Mouse (Mus musculus) CH12.LX (cell line): ENCODE data around the gene Chrm4. TPM values are rescaled to one million over a fixed set of nuclear protein-coding genes. Genes with fewer than 3 reads are reported as not detected.

ENCODE experiments used
- DNase-seq: peaks from one replicate; pipeline ENCODE4 v3.0.0-alpha.2; 2013; ENCODE audit errors: extremely low read depth
- H3K27ac ChIP-seq: 2 replicates; pipeline ENCODE4 v1.5.1; 2012; ENCODE audit warnings: low read depth, mild to moderate bottlenecking, control low read depth, moderate library complexity; ENCODE audit not compliant: insufficient read depth
- H3K27me3 ChIP-seq: replicated peaks from 2 replicates; pipeline ENCODE3; 2012; ENCODE audit warnings: inconsistent platforms
- H3K36me3 ChIP-seq, 2 experiments: replicated peaks in 1 of 2; 2 replicates each; pipeline versions ENCODE3 to v1.6.1; 2012; ENCODE audit warnings: inconsistent platforms in 1 of 2, low read length in 1 of 2, mild to moderate bottlenecking in 1 of 2, mixed read lengths in 1 of 2, moderate library complexity in 1 of 2; ENCODE audit not compliant: control insufficient read depth in 1 of 2, insufficient read depth in 1 of 2
- H3K4me1 ChIP-seq, 2 experiments: 2 replicates each; pipeline ENCODE4 v1.6.1; 2012; ENCODE audit warnings: inconsistent platforms in 1 of 2, moderate library complexity in 1 of 2; ENCODE audit not compliant: insufficient read depth in 2 of 2, control insufficient read depth in 1 of 2
- H3K4me2 ChIP-seq: 2 replicates; pipeline ENCODE4 v1.6.1; 2012; ENCODE audit warnings: low read depth, mild to moderate bottlenecking, control low read depth; ENCODE audit not compliant: poor library complexity, insufficient read depth, severe bottlenecking
- H3K4me3 ChIP-seq, 3 experiments: fragments of 150-350 bp in 1 of 3; sonication (generic) in 1 of 3; replicated peaks in 1 of 3; 2 replicates each; pipeline versions ENCODE3 to v1.5.1; 2011 to 2012; ENCODE audit warnings: low read depth in 2 of 3, low read length in 2 of 3, mild to moderate bottlenecking in 2 of 3, moderate library complexity in 2 of 3, control low read depth in 1 of 3, improper control_type of control experiment in 1 of 3, inconsistent platforms in 1 of 3, mixed read lengths in 1 of 3; ENCODE audit not compliant: poor library complexity in 1 of 3
- H3K79me2 ChIP-seq: replicated peaks from 2 replicates; pipeline ENCODE4 v1.6.1; 2012; ENCODE audit warnings: mild to moderate bottlenecking, moderate library complexity; ENCODE audit not compliant: control insufficient read depth, poor library complexity, insufficient read depth, severe bottlenecking; ENCODE audit errors: extremely low read depth
- H3K9ac ChIP-seq: 2 replicates; pipeline ENCODE4 v1.6.1; 2012; ENCODE audit warnings: low read depth, mild to moderate bottlenecking, control low read depth, moderate library complexity; ENCODE audit not compliant: insufficient read depth
- H3K9me3 ChIP-seq: replicated peaks from 2 replicates; pipeline ENCODE3; 2012; ENCODE audit warnings: low read length, inconsistent platforms, mixed read lengths
- BHLHE40 ChIP-seq: IDR thresholded peaks from 2 replicates; pipeline ENCODE4 v1.6.1; 2011; ENCODE audit warnings: mild to moderate bottlenecking, low read depth, low read length, improper control_type of control experiment
- CHD1 ChIP-seq: IDR thresholded peaks from 2 replicates; pipeline ENCODE4 v1.6.1; 2012; ENCODE audit warnings: low read depth, low read length, improper control_type of control experiment, inconsistent platforms
- CHD2 ChIP-seq: IDR thresholded peaks from 2 replicates; pipeline ENCODE4 v1.6.1; 2011; ENCODE audit warnings: low read length, improper control_type of control experiment
- ELF1 ChIP-seq: IDR thresholded peaks from 2 replicates; pipeline ENCODE4 v1.6.1; 2014; ENCODE audit warnings: low read depth, mild to moderate bottlenecking, inconsistent platforms, low read length, improper control_type of control experiment
- IRF4 ChIP-seq: IDR thresholded peaks from 2 replicates; pipeline ENCODE4 v1.6.1; 2014; ENCODE audit warnings: low read depth, mild to moderate bottlenecking, inconsistent platforms, low read length, improper control_type of control experiment
- MAX ChIP-seq: IDR thresholded peaks from 2 replicates; pipeline ENCODE4 v1.6.1; 2011; ENCODE audit warnings: low read length, improper control_type of control experiment
- MAZ ChIP-seq: IDR thresholded peaks from 2 replicates; pipeline ENCODE4 v1.6.1; 2012; ENCODE audit warnings: low read depth, mild to moderate bottlenecking, inconsistent platforms, low read length, improper control_type of control experiment, moderate library complexity
- MEF2A ChIP-seq: IDR thresholded peaks from 2 replicates; pipeline ENCODE4 v1.6.1; 2014; ENCODE audit warnings: low read depth, mild to moderate bottlenecking, inconsistent platforms, low read length, improper control_type of control experiment, borderline replicate concordance
- MXI1 ChIP-seq: IDR thresholded peaks from 2 replicates; pipeline ENCODE4 v1.6.1; 2011; ENCODE audit warnings: mild to moderate bottlenecking, low read depth, low read length, improper control_type of control experiment
- POLR2A ChIP-seq: IDR thresholded peaks from 2 replicates; pipeline ENCODE4 v1.6.1; 2011; ENCODE audit warnings: low read depth, mild to moderate bottlenecking, improper control_type of control experiment, low read length
- RAD21 ChIP-seq: IDR thresholded peaks from 2 replicates; pipeline ENCODE4 v1.6.1; 2011; ENCODE audit warnings: low read depth, mild to moderate bottlenecking, low read length, improper control_type of control experiment, moderate library complexity
- SIN3A ChIP-seq: IDR thresholded peaks from 2 replicates; pipeline ENCODE4 v1.6.1; 2012; ENCODE audit warnings: low read length, improper control_type of control experiment, inconsistent platforms
- TCF12 ChIP-seq: IDR thresholded peaks from 2 replicates; pipeline ENCODE4 v1.6.1; 2014; ENCODE audit warnings: low read depth, mild to moderate bottlenecking, inconsistent platforms, low read length, improper control_type of control experiment
- ZC3H11A ChIP-seq: IDR thresholded peaks from 2 replicates; pipeline ENCODE4 v1.6.1; 2012; ENCODE audit warnings: low read depth, mild to moderate bottlenecking, inconsistent platforms, low read length, improper control_type of control experiment
- dilution Hi-C: fragments of 300-500 bp; cut with MboI; formaldehyde crosslinking; loops from 2 replicates; pipeline ENCODE4 v1.14.3; 2020; ENCODE audit warnings: low sequenced_read_pairs; ENCODE audit not compliant: extremely low pct_unique_long_range_greater_than_20kb, extremely low pct_ligation_motif_present
- in situ Hi-C: fragments of 300-500 bp; cut with MboI; formaldehyde crosslinking; loops from 3 replicates; pipeline ENCODE4 v1.14.3; 2019; ENCODE audit warnings: low sequenced_read_pairs, low pct_ligation_motif_present, low pct_unique_long_range_greater_than_20kb, mixed read lengths
- polyA plus RNA-seq: library from polyadenylated mRNA; unstranded; fragments of >175 nt; gene quantifications from 2 replicates; pipeline ENCODE4 v1.2.1, GENCODE M21; 2012; ENCODE audit warnings: low read depth; ENCODE audit not compliant: insufficient read length
- total RNA-seq, 2 experiments: library from RNA; depleted of rRNA; stranded (reverse); fragments of 300-350 nt in 1 of 2; fragments of >200 nt in 1 of 2; gene quantifications; 2 replicates each; pipeline ENCODE4 v1.2.3; 2012 to 2014

Chrm4 gene
- total and polyA plus RNA-seq, 3 experiments, result 10.0 to 15.1 (median 14.4) TPM

DNA sequence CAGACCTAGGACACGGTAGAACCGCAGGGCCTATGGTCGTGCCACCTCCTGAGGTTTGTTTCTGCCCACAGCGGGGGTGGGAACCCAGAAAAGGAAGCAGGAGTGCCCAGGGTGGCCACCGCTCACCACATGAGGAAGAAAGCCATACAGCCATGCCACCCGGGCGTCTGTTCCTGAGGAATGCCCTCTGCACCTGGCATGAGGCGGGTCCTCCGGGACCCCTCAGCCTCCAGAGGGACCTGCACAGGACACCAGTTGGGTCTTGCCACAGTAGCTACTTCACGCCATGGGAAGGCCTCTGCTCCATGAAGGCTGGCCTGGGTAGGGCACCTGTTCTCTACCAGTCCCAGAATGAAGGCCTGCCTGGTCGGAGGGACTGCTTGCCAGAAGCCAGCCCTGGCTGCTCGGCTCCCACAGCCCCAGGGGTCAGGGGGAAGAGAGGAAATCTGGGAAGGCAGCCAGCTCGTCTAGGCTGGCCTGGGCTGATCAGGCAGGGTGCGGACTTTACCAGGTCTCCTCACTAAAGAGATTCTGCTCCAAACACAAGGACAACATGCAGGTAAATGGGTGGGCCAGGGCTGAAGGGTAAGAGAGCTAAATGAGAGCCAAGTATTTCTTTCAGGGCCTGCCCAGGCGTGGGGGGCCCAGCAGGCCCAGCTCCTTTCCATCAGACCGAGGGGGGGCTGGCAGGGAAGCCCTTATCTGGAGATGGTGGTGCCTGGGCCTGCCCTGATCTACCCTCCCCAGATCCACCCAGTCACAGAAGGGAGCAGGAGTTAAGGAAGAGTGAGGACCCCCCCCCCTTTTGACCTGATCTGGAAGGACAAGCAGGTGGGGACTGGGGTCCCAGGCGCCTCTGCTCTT, 22.6 kb downstream of the Chrm4 start:
- peaks cover 8 to 41% of the 10 kb centered on the region in 2 experiments for H3K36me3 ChIP-seq
- TF ChIP-seq BHLHE40, result no peak
- TF ChIP-seq MXI1, result no peak; the same call in 1 of the 2 replicates
- no peak for TF ChIP-seq RAD21
- no peak for TF ChIP-seq TCF12
- TF ChIP-seq SIN3A, result no peak
- TF ChIP-seq MEF2A, result no peak
- no peak for TF ChIP-seq ZC3H11A
- no peak for TF ChIP-seq POLR2A
- TF ChIP-seq MAX, result no peak
- TF ChIP-seq, all 38 proteins: peak for 0
- dilution Hi-C loops (no loop called here), in situ Hi-C loops (no loop called here)
- Histone ChIP-seq H3K27ac (0 out of 2 replicates have a peak overlapping the region, but pooled peaks have one; percentile 6), H3K9ac (peak overlapping the region; percentile 27), H3K79me2 (peaks cover 16% of the 10 kb centered on the region), H3K4me1 (peaks cover 28 to 76% of the 10 kb centered on the region in 2 experiments), H3K27me3 (no peaks in the 10 kb centered on the region), H3K9me3 (no peaks in the 10 kb centered on the region), H3K4me3 (peak overlapping the region; percentile 49 to 63 (median 56)), H3K4me2 (peak overlapping the region; percentile 81)
- DNase-seq, result no peak

DNA sequence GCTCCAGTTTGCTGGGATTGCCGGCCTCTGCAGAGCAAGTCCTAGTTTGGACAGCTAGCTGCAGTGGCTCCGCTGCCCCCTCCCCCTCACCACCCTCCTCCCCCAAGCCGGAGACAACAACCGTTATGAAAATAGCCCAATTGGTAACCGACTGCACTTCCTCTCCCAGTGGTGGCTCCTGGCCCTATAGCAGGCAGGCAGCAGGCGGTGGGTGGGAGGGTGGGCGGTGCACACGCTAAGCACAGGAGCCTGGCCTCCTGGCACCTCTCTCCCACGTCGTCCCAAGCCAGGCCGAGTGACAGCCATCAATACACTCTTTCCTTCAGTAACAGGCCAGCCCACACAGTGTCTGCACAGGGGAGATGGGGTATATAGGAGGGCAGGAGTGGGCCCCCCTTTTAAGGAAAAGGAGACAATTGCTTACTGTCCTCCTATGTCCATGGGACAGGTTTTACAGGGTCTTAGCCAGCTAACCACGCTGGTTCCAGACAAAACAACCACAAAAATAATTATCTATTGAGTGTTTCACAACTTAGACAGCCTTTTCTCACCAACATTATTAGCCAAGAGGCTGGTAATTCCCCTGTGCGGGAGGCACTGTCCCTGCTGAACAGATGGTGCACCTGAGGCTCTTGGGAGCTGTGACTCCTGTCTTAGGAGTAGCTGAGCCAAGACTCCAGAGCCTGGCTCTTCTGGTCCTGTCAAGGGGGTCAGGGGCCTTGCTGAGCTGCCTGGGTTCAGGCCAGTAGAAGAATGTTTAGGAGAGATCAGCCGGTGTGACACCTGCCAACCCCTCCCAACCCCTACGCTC, 23.4 kb downstream of the Chrm4 start:
- Histone ChIP-seq H3K36me3 (peaks cover 3 to 41% of the 10 kb centered on the region in 2 experiments), H3K9me3 (no peaks in the 10 kb centered on the region), H3K27ac (peak overlapping the region; percentile 73), H3K4me3 (peak overlapping the region; percentile 49 to 63 (median 56)), H3K27me3 (no peaks in the 10 kb centered on the region), H3K9ac (peak overlapping the region; percentile 49), H3K4me2 (peak overlapping the region; percentile 81), H3K4me1 (peaks cover 28 to 73% of the 10 kb centered on the region in 2 experiments), H3K79me2 (peaks cover 16% of the 10 kb centered on the region)
- peak; percentile 16; the same call in 1 of the 2 replicates for TF ChIP-seq IRF4
- no peak for TF ChIP-seq CHD1
- 0 out of 2 replicates have a peak, but pooled peaks have one; percentile 59 for TF ChIP-seq MAZ
- TF ChIP-seq CHD2, result peak; percentile 66
- peak; percentile 46; the same call in 1 of the 2 replicates for TF ChIP-seq ELF1
- in situ Hi-C loops, result no loop called here
- peak; percentile 82 for DNase-seq
- dilution Hi-C loops, result no loop called here
